Mouse (Mus musculus) testis, postnatal 14 days (tissue): ENCODE data around the gene Slc22a3.

ENCODE experiments used
- DNase-seq: peaks from one replicate; pipeline ENCODE4 v3.0.0; 2021; ENCODE audit warnings: low spot score

The Slc22a3 gene

GRCm38 (mm10) chr17:12467642-12468041, 39.9 kb downstream of the Slc22a3 start:
- peak; percentile 34 for DNase-seq

- no peak for DNase-seq
Measured at GRCm38 (mm10) chr17:12466501-12467000, 41.0 kb downstream of the Slc22a3 start.

GRCm38 (mm10) chr17:12461168-12461567, 46.3 kb downstream of the Slc22a3 start:
- DNase-seq = no peak

GRCm38 (mm10) chr17:12455143-12455790, 52.2 kb downstream of the Slc22a3 start:
- no peak for DNase-seq

- no peak for DNase-seq
Measured at GRCm38 (mm10) chr17:12453691-12454090, 53.8 kb downstream of the Slc22a3 start.

- peak; percentile 14 for DNase-seq
Measured at GRCm38 (mm10) chr17:12452862-12453531, 54.5 kb downstream of the Slc22a3 start.

- DNase-seq = no peak
Measured at GRCm38 (mm10) chr17:12451234-12451633, 56.3 kb downstream of the Slc22a3 start.

- DNase-seq = no peak
Measured at GRCm38 (mm10) chr17:12444561-12444960, 62.9 kb downstream of the Slc22a3 start.

GRCm38 (mm10) chr17:12437771-12438170, 69.7 kb downstream of the Slc22a3 start:
- no peak for DNase-seq

- DNase-seq = no peak
Measured at GRCm38 (mm10) chr17:12431707-12432106, 75.8 kb downstream of the Slc22a3 start.

GRCm38 (mm10) chr17:12428369-12428768, 79.1 kb downstream of the Slc22a3 start:
- DNase-seq = no peak

- no peak for DNase-seq
Measured at GRCm38 (mm10) chr17:12427156-12427555, 80.3 kb downstream of the Slc22a3 start.

GRCm38 (mm10) chr17:12422143-12422542, 85.4 kb downstream of the Slc22a3 start:
- no peak for DNase-seq

- peak; percentile 34 for DNase-seq
Measured at GRCm38 (mm10) chr17:12420886-12421574, 86.5 kb downstream of the Slc22a3 start.

- no peak for DNase-seq
Measured at GRCm38 (mm10) chr17:12419491-12420079, 87.9 kb downstream of the Slc22a3 start.

- peak; percentile 65 for DNase-seq
Measured at GRCm38 (mm10) chr17:12416250-12416895, 91.1 kb downstream of the Slc22a3 start.

GRCm38 (mm10) chr17:12415741-12416140, 91.8 kb downstream of the Slc22a3 start:
- no peak for DNase-seq

- DNase-seq = no peak
Measured at GRCm38 (mm10) chr17:12415031-12415735, 92.3 kb downstream of the Slc22a3 start.

- DNase-seq = no peak
Measured at GRCm38 (mm10) chr17:12412891-12413237, 94.6 kb downstream of the Slc22a3 start.

GRCm38 (mm10) chr17:12412181-12412890, 95.2 kb downstream of the Slc22a3 start:
- no peak for DNase-seq
